Mouse (Mus musculus) liver, postnatal 0 days (tissue): ENCODE data around the gene Tex2.

Experiments used
- CTCF ChIP-seq: sonication (generic); IDR thresholded peaks from 2 replicates; pipeline ENCODE4 v1.5.1; 2016; ENCODE audit warnings: antibody characterized with exemption, low read depth
- EP300 ChIP-seq: IDR thresholded peaks from 2 replicates; pipeline ENCODE4 v1.6.1; 2016; ENCODE audit warnings: antibody characterized with exemption, low read depth, mild to moderate bottlenecking

DNA sequence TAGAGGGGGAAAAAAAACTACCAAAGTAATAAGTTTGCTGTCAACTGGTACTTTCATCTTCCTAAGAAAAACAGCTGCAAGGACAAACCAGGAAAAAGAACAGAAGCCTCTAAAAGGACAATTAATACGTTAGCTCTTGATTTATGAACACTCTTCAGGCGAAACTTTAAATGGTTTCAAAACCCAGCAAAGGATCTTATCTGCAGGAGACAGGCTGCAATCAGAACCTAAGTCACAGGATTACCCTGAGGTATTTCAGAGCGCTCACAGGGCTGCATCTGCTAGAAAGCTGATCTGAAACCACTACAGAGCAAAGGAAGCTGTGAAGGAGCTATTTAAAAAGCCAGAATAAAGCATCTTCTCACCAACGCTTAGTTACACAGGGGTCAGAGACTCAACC lies 131.6 kb downstream of the Tex2 start:
- TF ChIP-seq EP300 (no peak), CTCF (no peak)
